Mouse (Mus musculus) neural tube, embryonic 12.5 days (tissue): ENCODE measurements around the gene Ifnar2. TPM values are rescaled to one million over a fixed set of nuclear protein-coding genes. Genes with fewer than 3 reads are reported as not detected.
A peak's percentile ranks its signal among the peaks of the same experiment; 100 is the strongest.

Experiments used
- ATAC-seq: fragments of 200-750 bp; cut with Nextera tagmentation; 2 replicates; pipeline ENCODE4 v1.8.0; 2017; ENCODE audit warnings: low read depth, mild to moderate bottlenecking, moderate TSS enrichment, moderate library complexity; ENCODE audit not compliant: low FRiP score
- H3K27ac ChIP-seq: fragments of 300-500 bp; sonication (generic); 2 replicates; pipeline ENCODE4 v1.5.1; 2016
- H3K27me3 ChIP-seq: fragments of 300-500 bp; sonication (generic); replicated peaks from 2 replicates; pipeline ENCODE4 v1.6.1; 2016; ENCODE audit warnings: mild to moderate bottlenecking
- H3K36me3 ChIP-seq: fragments of 300-500 bp; sonication (generic); 2 replicates; pipeline ENCODE4 v1.6.1; 2016; ENCODE audit warnings: mild to moderate bottlenecking
- H3K4me1 ChIP-seq: fragments of 300-500 bp; sonication (generic); 2 replicates; pipeline ENCODE4 v1.6.1; 2016
- H3K4me2 ChIP-seq: fragments of 300-500 bp; sonication (generic); replicated peaks from 2 replicates; pipeline ENCODE4 v1.6.1; 2016; ENCODE audit warnings: mild to moderate bottlenecking
- H3K4me3 ChIP-seq: fragments of 300-500 bp; sonication (generic); 2 replicates; pipeline ENCODE4 v1.5.1; 2016
- H3K9ac ChIP-seq: fragments of 300-500 bp; sonication (generic); 2 replicates; pipeline ENCODE4 v1.6.1; 2016; ENCODE audit warnings: mild to moderate bottlenecking
- H3K9me3 ChIP-seq: fragments of 300-500 bp; sonication (generic); 2 replicates; pipeline ENCODE4 v1.6.1; 2016; ENCODE audit warnings: mild to moderate bottlenecking
- WGBS: fragments of 180-500 bp; shearing (Covaris S2); methylation state at CpG from one replicate; pipeline ENCODE4 v1.1.7; 2016; 5-methylcytosine and 5-hydroxymethylcytosine counted together
- polyA plus RNA-seq: library from polyadenylated mRNA; unstranded; fragments of >200 nt; fragmentation: Nextera tagmentation; extraction: Ambion mirVana; gene quantifications from 2 replicates; pipeline ENCODE4 v1.2.1, GENCODE M21; 2016

Gene Ifnar2
- polyA plus RNA-seq, 1 experiment from 2014 or later = 35.4 TPM

DNA sequence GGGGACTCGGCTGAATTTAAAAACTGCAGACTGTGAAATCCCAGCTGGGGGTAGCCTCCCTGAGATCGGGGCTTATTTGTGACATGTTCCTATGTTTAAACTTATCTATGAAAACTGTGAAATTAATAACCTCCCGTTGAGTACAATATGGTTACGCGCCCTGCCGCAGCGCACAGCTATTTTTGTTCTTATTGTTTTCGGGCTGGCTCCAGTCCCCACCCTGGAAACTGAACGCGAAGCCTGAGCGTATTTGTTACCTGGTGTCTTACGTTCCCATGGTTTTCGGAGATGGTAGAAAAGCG lies 24.4 kb upstream of the Ifnar2 start:
- Histone ChIP-seq H3K27ac (no peak overlapping the region), H3K27me3 (peaks cover 66% of the 10 kb centered on the region), H3K9me3 (no peaks in the 10 kb centered on the region), H3K4me2 (no peak overlapping the region), H3K4me1 (no peaks in the 10 kb centered on the region; the same call in 1 of the 2 replicates), H3K36me3 (no peaks in the 10 kb centered on the region), H3K9ac (no peak overlapping the region), H3K4me3 (no peak overlapping the region)
- 67% methylated on average over 14 of the region's 14 CpGs for WGBS
- ATAC-seq = no peak

DNA sequence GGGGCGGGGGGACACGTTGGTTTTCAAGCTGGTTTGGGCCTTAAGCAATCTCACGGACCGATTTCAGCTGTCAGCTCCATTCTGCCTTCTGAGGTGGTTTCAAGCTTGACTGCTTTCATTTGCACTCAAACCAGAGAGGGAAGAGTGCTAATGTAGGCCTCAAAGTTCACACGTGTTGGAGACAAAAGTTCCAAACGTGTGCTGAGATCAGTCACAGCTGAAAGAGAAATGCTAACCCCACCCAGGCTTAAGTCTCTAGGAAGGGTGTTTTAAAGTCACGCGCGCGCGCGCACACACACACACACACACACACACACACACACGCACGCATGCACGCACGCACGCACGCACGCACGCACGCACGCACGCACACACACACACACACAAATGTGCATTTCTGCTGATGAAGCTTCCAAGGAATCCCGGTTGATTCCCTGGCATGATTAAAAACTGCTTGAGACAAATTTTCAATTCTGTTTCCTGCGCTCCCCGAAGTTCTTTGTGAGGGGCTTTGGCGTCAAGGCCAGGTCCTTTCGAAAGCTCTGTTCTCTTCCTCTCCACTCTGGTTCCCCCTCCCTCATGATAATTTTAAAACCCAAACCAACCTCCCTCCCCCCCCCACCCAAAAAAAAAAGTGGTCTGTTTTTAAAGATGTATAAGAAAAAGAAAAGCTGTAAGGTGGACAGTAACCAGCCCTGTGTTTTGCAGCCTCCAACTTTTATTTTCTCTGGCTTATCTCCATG lies 23.8 kb upstream of the Ifnar2 start:
- H3K9ac ChIP-seq = no peak overlapping the region
- peaks cover 66% of the 10 kb centered on the region for H3K27me3 ChIP-seq
- H3K4me1 ChIP-seq = no peaks in the 10 kb centered on the region; the same call in 1 of the 2 replicates
- no peak overlapping the region for H3K4me2 ChIP-seq
- no peak overlapping the region for H3K4me3 ChIP-seq
- H3K27ac ChIP-seq = no peak overlapping the region
- H3K9me3 ChIP-seq = no peaks in the 10 kb centered on the region
- no peaks in the 10 kb centered on the region for H3K36me3 ChIP-seq
- no peak for ATAC-seq
- 70% methylated on average over 28 of the region's 28 CpGs for WGBS

DNA sequence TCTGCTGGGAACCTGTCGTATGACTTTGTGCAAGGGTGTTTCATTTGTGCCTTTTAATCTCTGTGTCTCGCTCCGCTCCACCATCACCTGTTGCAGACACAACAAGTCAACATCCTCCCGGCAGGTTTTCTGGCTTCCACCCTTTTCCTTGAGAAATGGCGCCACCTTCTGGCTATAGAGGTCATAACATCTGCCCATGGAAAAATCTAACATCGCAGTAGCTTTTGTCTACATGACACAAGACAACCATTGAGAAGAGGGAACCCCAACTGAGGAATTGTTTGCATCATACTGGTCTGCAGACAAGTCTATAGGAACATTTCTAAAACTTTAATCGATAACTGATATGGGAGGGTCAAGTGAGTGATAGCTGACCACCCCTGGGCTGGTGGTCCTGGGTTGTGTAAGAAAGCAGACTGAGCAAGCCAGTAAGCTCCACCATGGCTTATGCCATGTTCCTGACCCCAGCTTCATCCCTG lies 20.5 kb upstream of the Ifnar2 start:
- peak; percentile 50; the same call in 1 of the 2 replicates for ATAC-seq
- H3K9ac ChIP-seq = no peak overlapping the region
- H3K27ac ChIP-seq = no peak overlapping the region
- no peaks in the 10 kb centered on the region for H3K36me3 ChIP-seq
- peaks cover 51% of the 10 kb centered on the region for H3K27me3 ChIP-seq
- no peak overlapping the region for H3K4me3 ChIP-seq
- no peaks in the 10 kb centered on the region for H3K9me3 ChIP-seq
- H3K4me1 ChIP-seq = no peaks in the 10 kb centered on the region; the same call in 1 of the 2 replicates
- WGBS = 7% methylated on average over 7 of the region's 7 CpGs
- H3K4me2 ChIP-seq = no peak overlapping the region

GRCm38 (mm10) chr16:91352749-91353148 lies 19.8 kb upstream of the Ifnar2 start:
- no peaks in the 10 kb centered on the region for H3K36me3 ChIP-seq
- H3K27ac ChIP-seq = no peak overlapping the region
- no peaks in the 10 kb centered on the region for H3K9me3 ChIP-seq
- no peaks in the 10 kb centered on the region; the same call in 1 of the 2 replicates for H3K4me1 ChIP-seq
- no peak overlapping the region for H3K4me2 ChIP-seq
- H3K4me3 ChIP-seq = no peak overlapping the region
- H3K27me3 ChIP-seq = peaks cover 51% of the 10 kb centered on the region
- ATAC-seq = 0 out of 2 replicates have a peak, but pooled peaks have one; percentile 29
- no peak overlapping the region for H3K9ac ChIP-seq
- whole genome bisulfite sequencing = 68% methylated on average over 7 of the region's 7 CpGs

GRCm38 (mm10) chr16:91353177-91353576 lies 19.4 kb upstream of the Ifnar2 start:
- Histone ChIP-seq H3K27me3 (peaks cover 51% of the 10 kb centered on the region), H3K27ac (no peak overlapping the region)
- whole genome bisulfite sequencing = 84% methylated on average over 6 of the region's 6 CpGs

DNA sequence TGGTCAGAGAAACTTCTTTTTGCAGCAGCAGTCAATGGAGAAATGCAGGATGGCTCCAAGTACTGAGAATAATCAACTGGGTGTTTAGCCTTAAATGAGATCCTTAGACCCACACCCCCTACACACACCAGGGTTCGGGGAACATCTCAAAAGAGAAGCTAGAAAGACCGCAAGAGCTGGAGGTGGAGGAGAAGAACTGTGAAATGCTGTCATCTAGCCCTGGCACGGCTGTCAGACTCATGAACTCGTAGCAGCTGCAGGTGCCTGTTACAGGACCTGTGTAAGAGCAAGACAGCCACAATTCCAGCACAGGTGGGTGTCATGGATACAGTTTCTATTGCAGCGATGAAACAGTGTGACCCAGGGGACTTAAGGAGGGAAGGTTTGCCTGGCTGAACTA lies 18.9 kb upstream of the Ifnar2 start:
- 82% methylated on average over 5 of the region's 5 CpGs for WGBS
- Histone ChIP-seq H3K27me3 (peaks cover 46% of the 10 kb centered on the region), H3K4me2 (no peak overlapping the region), H3K9me3 (no peaks in the 10 kb centered on the region), H3K36me3 (no peaks in the 10 kb centered on the region), H3K27ac (no peak overlapping the region), H3K9ac (no peak overlapping the region), H3K4me3 (no peak overlapping the region), H3K4me1 (no peaks in the 10 kb centered on the region)
- ATAC-seq = no peak

More at GRCm38 (mm10) chr16:91353177-91353576, 19.4 kb upstream of the Ifnar2 start:
- H3K36me3 ChIP-seq = no peaks in the 10 kb centered on the region
- H3K4me2 ChIP-seq = no peak overlapping the region
- H3K4me3 ChIP-seq = no peak overlapping the region
- ATAC-seq = no peak
- no peaks in the 10 kb centered on the region for H3K4me1 ChIP-seq
- H3K9ac ChIP-seq = no peak overlapping the region
- no peaks in the 10 kb centered on the region for H3K9me3 ChIP-seq

DNA sequence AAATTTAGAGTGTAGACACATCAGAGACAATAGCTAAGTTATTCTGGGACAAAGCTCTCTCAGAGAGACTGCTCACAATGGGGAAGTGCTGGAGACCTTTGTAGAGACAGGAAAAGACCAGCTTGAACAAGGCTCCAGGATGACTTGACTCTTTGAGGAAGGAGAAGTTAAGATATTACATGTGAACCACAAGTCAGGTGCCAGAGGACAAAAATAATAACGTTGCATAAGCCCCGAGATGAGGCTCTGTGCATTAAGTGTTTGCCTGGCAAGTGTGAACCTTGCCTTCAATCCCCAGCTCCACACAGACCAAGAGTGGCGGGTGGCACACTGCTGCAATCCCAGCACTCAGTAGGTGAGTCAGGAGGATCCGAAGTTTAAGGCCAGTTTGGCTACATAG lies 18.0 kb upstream of the Ifnar2 start:
- Histone ChIP-seq H3K27me3 (peaks cover 44% of the 10 kb centered on the region), H3K4me2 (no peak overlapping the region), H3K9me3 (no peaks in the 10 kb centered on the region), H3K27ac (no peak overlapping the region), H3K4me3 (no peak overlapping the region), H3K9ac (no peak overlapping the region), H3K4me1 (no peaks in the 10 kb centered on the region), H3K36me3 (no peaks in the 10 kb centered on the region)
- ATAC-seq = no peak
- WGBS = 81% methylated on average over 4 of the region's 4 CpGs

GRCm38 (mm10) chr16:91355160-91355559 lies 17.4 kb upstream of the Ifnar2 start:
- Histone ChIP-seq H3K27me3 (peaks cover 40% of the 10 kb centered on the region), H3K9ac (no peak overlapping the region), H3K4me1 (no peaks in the 10 kb centered on the region), H3K27ac (no peak overlapping the region), H3K9me3 (no peaks in the 10 kb centered on the region), H3K36me3 (no peaks in the 10 kb centered on the region), H3K4me2 (no peak overlapping the region), H3K4me3 (no peak overlapping the region)
- 77% methylated on average over 12 of the region's 12 CpGs for WGBS
- no peak for ATAC-seq

- ATAC-seq = no peak
- no peak overlapping the region for H3K27ac ChIP-seq
- H3K36me3 ChIP-seq = no peaks in the 10 kb centered on the region
- no peaks in the 10 kb centered on the region for H3K9me3 ChIP-seq
- no peak overlapping the region for H3K9ac ChIP-seq
- peaks cover 26% of the 10 kb centered on the region for H3K27me3 ChIP-seq
- no peak overlapping the region for H3K4me2 ChIP-seq
- no peak overlapping the region for H3K4me3 ChIP-seq
- WGBS = 76% methylated on average over 10 of the region's 10 CpGs
- H3K4me1 ChIP-seq = no peaks in the 10 kb centered on the region
Observed at GRCm38 (mm10) chr16:91356760-91357525, 15.6 kb upstream of the Ifnar2 start.

DNA sequence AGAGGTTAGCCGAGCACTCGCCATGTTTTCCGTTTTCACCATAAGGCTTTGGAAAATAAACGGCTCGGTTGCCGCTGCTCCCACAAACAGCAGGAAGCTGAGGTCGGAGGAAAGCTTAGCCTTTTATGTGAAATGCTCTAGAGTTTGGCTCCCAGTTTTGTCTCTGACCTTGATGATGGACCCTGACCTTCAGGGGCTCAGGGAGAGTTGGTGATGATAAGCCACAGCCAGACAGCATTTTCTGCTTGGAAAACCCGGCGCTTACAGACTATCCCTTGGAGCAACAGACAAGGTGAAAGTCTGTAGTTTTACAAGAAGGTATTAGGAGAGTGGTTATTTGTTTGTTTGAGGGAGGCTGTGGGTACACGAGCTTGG lies 15.1 kb upstream of the Ifnar2 start:
- Histone ChIP-seq H3K36me3 (no peaks in the 10 kb centered on the region), H3K4me3 (no peak overlapping the region), H3K27me3 (peaks cover 26% of the 10 kb centered on the region), H3K9ac (no peak overlapping the region), H3K27ac (no peak overlapping the region), H3K4me2 (no peak overlapping the region), H3K9me3 (no peaks in the 10 kb centered on the region), H3K4me1 (no peaks in the 10 kb centered on the region)
- no peak for ATAC-seq
- 69% methylated on average over 10 of the region's 10 CpGs for WGBS

- Histone ChIP-seq H3K27me3 (peaks cover 16% of the 10 kb centered on the region), H3K9me3 (no peaks in the 10 kb centered on the region), H3K4me3 (no peak overlapping the region), H3K4me1 (no peaks in the 10 kb centered on the region), H3K9ac (no peak overlapping the region), H3K36me3 (no peaks in the 10 kb centered on the region), H3K4me2 (no peak overlapping the region), H3K27ac (no peak overlapping the region)
- ATAC-seq = 0 out of 2 replicates have a peak, but pooled peaks have one; percentile 37
- WGBS = 45% methylated on average over 8 of the region's 8 CpGs
Observed at GRCm38 (mm10) chr16:91358555-91358954, 14.0 kb upstream of the Ifnar2 start.

GRCm38 (mm10) chr16:91359531-91359930 lies 13.1 kb upstream of the Ifnar2 start:
- Histone ChIP-seq H3K9me3 (no peaks in the 10 kb centered on the region), H3K4me3 (no peak overlapping the region), H3K4me2 (no peak overlapping the region), H3K9ac (no peak overlapping the region), H3K4me1 (no peaks in the 10 kb centered on the region), H3K36me3 (no peaks in the 10 kb centered on the region), H3K27me3 (peaks cover 10% of the 10 kb centered on the region), H3K27ac (no peak overlapping the region)
- 94% methylated on average over 13 of the region's 13 CpGs for WGBS
- no peak for ATAC-seq
